Mouse (Mus musculus): ENCODE results near the gene Auts2.

Gene Auts2

GRCm38 (mm10) chr5:131643176-131644174, 899.7 kb downstream of the Auts2 start:
- no peak for DNase-seq

- no peak for DNase-seq
Observed at GRCm38 (mm10) chr5:131642752-131643151, 900.4 kb downstream of the Auts2 start.

- DNase-seq: no peak
Observed at GRCm38 (mm10) chr5:131636431-131636830, 906.7 kb downstream of the Auts2 start.

- DNase-seq: no peak
Observed at GRCm38 (mm10) chr5:131634731-131635130, 908.4 kb downstream of the Auts2 start.

GRCm38 (mm10) chr5:131631998-131632379, 911.2 kb downstream of the Auts2 start:
- no peak for DNase-seq

- DNase-seq: no peak
Observed at GRCm38 (mm10) chr5:131631038-131631997, 911.8 kb downstream of the Auts2 start.

GRCm38 (mm10) chr5:131630577-131630976, 912.6 kb downstream of the Auts2 start:
- no peak for DNase-seq

- DNase-seq: no peak
Observed at GRCm38 (mm10) chr5:131616113-131616876, 926.8 kb downstream of the Auts2 start.

GRCm38 (mm10) chr5:131614238-131614637, 928.9 kb downstream of the Auts2 start:
- DNase-seq: no peak

- peak; percentile 46 for DNase-seq
Observed at GRCm38 (mm10) chr5:131613301-131613700, 929.8 kb downstream of the Auts2 start.

- no peak for DNase-seq
Observed at GRCm38 (mm10) chr5:131610702-131611101, 932.4 kb downstream of the Auts2 start.

GRCm38 (mm10) chr5:131606786-131607185, 936.4 kb downstream of the Auts2 start:
- DNase-seq: no peak

- no peak for DNase-seq
Observed at GRCm38 (mm10) chr5:131601934-131602692, 941.0 kb downstream of the Auts2 start.

- DNase-seq: peak; percentile 61
Observed at GRCm38 (mm10) chr5:131600325-131601125, 942.6 kb downstream of the Auts2 start.

GRCm38 (mm10) chr5:131597503-131597902, 945.6 kb downstream of the Auts2 start:
- DNase-seq: no peak

- no peak for DNase-seq
Observed at GRCm38 (mm10) chr5:131596591-131596990, 946.6 kb downstream of the Auts2 start.

GRCm38 (mm10) chr5:131595730-131596129, 947.4 kb downstream of the Auts2 start:
- DNase-seq: no peak

- no peak for DNase-seq
Observed at GRCm38 (mm10) chr5:131594597-131594996, 948.5 kb downstream of the Auts2 start.

GRCm38 (mm10) chr5:131593261-131593660, 949.9 kb downstream of the Auts2 start:
- DNase-seq: no peak

GRCm38 (mm10) chr5:131589948-131590467, 953.1 kb downstream of the Auts2 start:
- no peak for DNase-seq

GRCm38 (mm10) chr5:131586332-131586700, 956.8 kb downstream of the Auts2 start:
- no peak for DNase-seq

Data from lung, postnatal 36 days (tissue).